In the genomic region with DNA sequence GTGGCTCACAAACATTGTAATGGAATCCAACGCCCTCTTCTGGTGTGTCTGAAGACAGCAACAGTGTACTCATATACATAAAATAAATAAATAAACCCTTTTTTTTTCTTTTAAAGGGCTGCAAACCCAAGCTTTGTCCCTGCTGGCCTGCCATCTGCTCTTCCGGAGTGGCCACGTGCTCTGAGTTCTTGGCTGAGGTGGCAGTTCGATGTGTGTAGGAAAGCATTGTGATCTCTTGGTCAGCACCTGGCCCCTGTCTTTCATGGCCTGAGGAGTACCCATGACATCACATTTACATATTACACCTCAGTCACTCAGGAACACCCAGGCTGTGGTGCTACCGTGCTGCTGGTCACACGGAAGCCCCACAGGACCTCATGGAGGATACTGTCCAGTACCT, we compare ENCODE assay signal across 27 mouse cellular contexts. TPM values are rescaled to one million over a fixed set of nuclear protein-coding genes. Genes with fewer than 3 reads are reported as not detected.
DNase-seq lines count a peak whose midpoint lies in the region; ATAC-seq and TF ChIP-seq lines count a peak whose summit lies in the region.
"Had no signal": no experiment of that assay in that cellular context is flagged by ENCODE, and none has a peak within 500 bp of the region (broad histone marks: within the 10 kb centered on the region; RNA-seq: fewer than 3 reads in every experiment).

No protein-coding gene starts in this region.

- H3K9ac ChIP-seq in heart, embryonic 11.5 days (ENCODE audit: low read depth, low read length): peak overlapping the region; percentile 49; the same call in 1 of the 2 replicates
- no peak overlapping the region for H3K9ac ChIP-seq in hindbrain, postnatal 0 days (replicated peaks; ENCODE audit: low read length)
- H3K9ac ChIP-seq in hindbrain, embryonic 11.5 days (ENCODE audit: low read depth, low read length): no peak overlapping the region
- no peak overlapping the region for H3K9ac ChIP-seq in midbrain, postnatal 0 days (replicated peaks; ENCODE audit: low read length, poor library complexity, severe bottlenecking)
- no peak overlapping the region for H3K9ac ChIP-seq in midbrain, embryonic 15.5 days
- H3K9ac ChIP-seq: forebrain, embryonic 12.5 days; heart, embryonic 15.5 days; neural tube, embryonic 12.5 days had no signal

- peak overlapping the region; percentile 56; the same call in 1 of the 2 replicates for H3K4me2 ChIP-seq in heart, embryonic 11.5 days
- no peak overlapping the region for H3K4me2 ChIP-seq in hindbrain, postnatal 0 days (ENCODE audit: low read depth, low read length)
- no peak overlapping the region for H3K4me2 ChIP-seq in hindbrain, embryonic 11.5 days (replicated peaks; ENCODE audit: low read depth, low read length)
- no peak overlapping the region for H3K4me2 ChIP-seq in midbrain, postnatal 0 days (ENCODE audit: low read depth, low read length, poor library complexity, severe bottlenecking)
- H3K4me2 ChIP-seq in midbrain, embryonic 15.5 days: no peak overlapping the region
- H3K4me2 ChIP-seq: forebrain, embryonic 12.5 days; neural tube, embryonic 12.5 days had no signal

- intact Hi-C loops in heart, postnatal 14 days (cut with DNase I): loop anchor here (5.0 kb wide), 1 partner anchor 380 kb away; no protein-coding TSS in a partner anchor

- H3K36me3 ChIP-seq in heart, embryonic 11.5 days (ENCODE audit: control insufficient read depth, insufficient read depth, low read length): no peaks in the 10 kb centered on the region
- H3K36me3 ChIP-seq in hindbrain, postnatal 0 days (ENCODE audit: insufficient read depth, low read length): peaks cover 23% of the 10 kb centered on the region
- no peaks in the 10 kb centered on the region for H3K36me3 ChIP-seq in hindbrain, embryonic 11.5 days (ENCODE audit: control insufficient read depth, insufficient read depth, low read length)
- H3K36me3 ChIP-seq in midbrain, postnatal 0 days (ENCODE audit: insufficient read depth, low read length): peaks cover 37% of the 10 kb centered on the region
- H3K36me3 ChIP-seq in midbrain, embryonic 15.5 days (replicated peaks): peaks cover 23% of the 10 kb centered on the region; the same call in 1 of the 2 replicates
- H3K36me3 ChIP-seq: G1E; heart, embryonic 15.5 days had no signal

- TF ChIP-seq CTCF in hindbrain, postnatal 0 days (IDR thresholded peaks at IDR 0.05; ENCODE audit: low read depth): peak; percentile 16; the same call in 1 of the 2 replicates
- peak; percentile 7; the same call in 1 of the 2 replicates for TF ChIP-seq CTCF in midbrain, postnatal 0 days (IDR thresholded peaks at IDR 0.05)

- peaks cover 51% of the 10 kb centered on the region for H3K27me3 ChIP-seq in heart, embryonic 11.5 days (ENCODE audit: control insufficient read depth, insufficient read depth, low read length)
- H3K27me3 ChIP-seq in hindbrain, postnatal 0 days (ENCODE audit: insufficient read depth, low read length): no peaks in the 10 kb centered on the region
- no peaks in the 10 kb centered on the region for H3K27me3 ChIP-seq in hindbrain, embryonic 11.5 days (ENCODE audit: control insufficient read depth, insufficient read depth, low read length)
- no peaks in the 10 kb centered on the region for H3K27me3 ChIP-seq in midbrain, postnatal 0 days (ENCODE audit: insufficient read depth, low read length)
- no peaks in the 10 kb centered on the region for H3K27me3 ChIP-seq in midbrain, embryonic 15.5 days (replicated peaks)
- H3K27me3 ChIP-seq: neural tube, embryonic 12.5 days had no signal

- H3K27ac ChIP-seq in heart, embryonic 11.5 days (ENCODE audit: low read depth, low read length): peak overlapping the region; percentile 80; the same call in 1 of the 2 replicates
- no peak overlapping the region for H3K27ac ChIP-seq in hindbrain, postnatal 0 days
- H3K27ac ChIP-seq in hindbrain, embryonic 11.5 days (ENCODE audit: low read depth, low read length): no peak overlapping the region
- H3K27ac ChIP-seq in midbrain, postnatal 0 days (ENCODE audit: low read depth, low read length): no peak overlapping the region
- no peak overlapping the region for H3K27ac ChIP-seq in midbrain, embryonic 15.5 days
- H3K27ac ChIP-seq: forebrain, embryonic 12.5 days; kidney, postnatal 0 days; macrophage; neural tube, embryonic 12.5 days had no signal

- peak; percentile 54 for DNase-seq in cerebellum, adult 9-11 months
- no peak for DNase-seq in cerebellum, adult 18-20 months
- DNase-seq in heart, postnatal 14 days: no peak
- DNase-seq in hindbrain, postnatal 0 days (ENCODE audit: low spot score): no peak
- no peak for DNase-seq in hindbrain, embryonic 11.5 days (ENCODE audit: low spot score)
- no peak for DNase-seq in midbrain, postnatal 0 days (ENCODE audit: low spot score)
- DNase-seq: cerebellum, adult 11 months; gastrocnemius, postnatal 10 days; kidney, adult 8-10 months; kidney, postnatal 4 days; lung, adult 2 months; lung, postnatal 10 days; right cerebral cortex, adult 18-20 months; spleen, adult 18-20 months; thymus, postnatal 25 days had no signal

- H3K4me1 ChIP-seq in heart, embryonic 11.5 days (ENCODE audit: control insufficient read depth, insufficient read depth, low read length): peaks cover 27% of the 10 kb centered on the region
- H3K4me1 ChIP-seq in hindbrain, postnatal 0 days (ENCODE audit: insufficient read depth, low read length): no peaks in the 10 kb centered on the region
- no peaks in the 10 kb centered on the region for H3K4me1 ChIP-seq in hindbrain, embryonic 11.5 days (replicated peaks; ENCODE audit: control insufficient read depth, insufficient read depth, low read length)
- no peaks in the 10 kb centered on the region for H3K4me1 ChIP-seq in midbrain, postnatal 0 days (ENCODE audit: insufficient read depth, low read length)
- H3K4me1 ChIP-seq in midbrain, embryonic 15.5 days: peaks cover 2% of the 10 kb centered on the region; the same call in 1 of the 2 replicates
- H3K4me1 ChIP-seq: neural tube, embryonic 12.5 days had no signal

- no peaks in the 10 kb centered on the region for H3K9me3 ChIP-seq in heart, embryonic 11.5 days (replicated peaks; ENCODE audit: control insufficient read depth, low read length)
- H3K9me3 ChIP-seq in hindbrain, postnatal 0 days (ENCODE audit: low read length): no peaks in the 10 kb centered on the region
- H3K9me3 ChIP-seq in hindbrain, embryonic 11.5 days (ENCODE audit: control insufficient read depth, low read length): no peaks in the 10 kb centered on the region
- no peaks in the 10 kb centered on the region for H3K9me3 ChIP-seq in midbrain, postnatal 0 days (ENCODE audit: low read length)
- no peaks in the 10 kb centered on the region for H3K9me3 ChIP-seq in midbrain, embryonic 15.5 days
- H3K9me3 ChIP-seq: forebrain, embryonic 12.5 days; heart, embryonic 15.5 days; neural tube, embryonic 12.5 days had no signal

- WGBS in heart, embryonic 11.5 days (ENCODE audit: insufficient replicate concordance): 57% methylated on average over 6 of the region's 6 CpGs
- 72% methylated on average over 6 of the region's 6 CpGs for WGBS in hindbrain, postnatal 0 days
- WGBS in hindbrain, embryonic 11.5 days: 79% methylated on average over 6 of the region's 6 CpGs
- WGBS in midbrain, postnatal 0 days: 80% methylated on average over 6 of the region's 6 CpGs
- 90% methylated on average over 6 of the region's 6 CpGs for WGBS in midbrain, embryonic 15.5 days

- ATAC-seq in heart, embryonic 11.5 days (replicated peaks; ENCODE audit: insufficient number of reproducible peaks, low FRiP score, low TSS enrichment): no peak
- ATAC-seq in hindbrain, postnatal 0 days: no peak
- ATAC-seq in hindbrain, embryonic 11.5 days (ENCODE audit: low FRiP score): no peak
- no peak for ATAC-seq in midbrain, postnatal 0 days (ENCODE audit: low FRiP score)
- ATAC-seq in midbrain, embryonic 15.5 days (replicated peaks): no peak
- ATAC-seq: intestine, embryonic 16.5 days; midbrain, embryonic 16.5 days had no signal

- no peak overlapping the region for H3K4me3 ChIP-seq in heart, embryonic 11.5 days (ENCODE audit: low read depth, low read length)
- no peak overlapping the region for H3K4me3 ChIP-seq in hindbrain, postnatal 0 days (ENCODE audit: low read length)
- no peak overlapping the region for H3K4me3 ChIP-seq in hindbrain, embryonic 11.5 days (ENCODE audit: low read depth, low read length)
- no peak overlapping the region for H3K4me3 ChIP-seq in midbrain, postnatal 0 days (ENCODE audit: low read depth, low read length)
- no peak overlapping the region for H3K4me3 ChIP-seq in midbrain, embryonic 15.5 days
- H3K4me3 ChIP-seq: forebrain, embryonic 12.5 days; heart, embryonic 15.5 days; myocyte; neural tube, embryonic 12.5 days had no signal

RNA-seq across cellular contexts. Expression of gene Nfatc2, which starts 31.1 kb away (rescaled TPM):
- polyA plus RNA-seq in heart, embryonic 11.5 days (2014; fragmentation: Nextera tagmentation; extraction: Ambion mirVana): 4.2 and 4.6 TPM in 2 replicates
- 10 to 100 TPM; 15.9 to 17.8 TPM for total RNA-seq in heart, postnatal 14 days (2021)
- 7.4 and 8.5 TPM in 2 replicates for total RNA-seq in hindbrain, postnatal 0 days (2014; rRNA removed)
- 6.5 and 6.6 TPM in 2 replicates for polyA plus RNA-seq in hindbrain, postnatal 0 days (2015; fragmentation: Nextera tagmentation; extraction: Ambion mirVana)
- 0.25 and 0.82 TPM in 2 replicates for polyA plus RNA-seq in hindbrain, embryonic 11.5 days (2014; fragmentation: Nextera tagmentation; extraction: Ambion mirVana)
- 5.1 and 6.4 TPM in 2 replicates for total RNA-seq in midbrain, postnatal 0 days (2014; rRNA removed)
- polyA plus RNA-seq in midbrain, postnatal 0 days (2015; fragmentation: Nextera tagmentation; extraction: Ambion mirVana): 7.3 and 8.2 TPM in 2 replicates
- 3.8 and 3.9 TPM in 2 replicates for polyA plus RNA-seq in midbrain, embryonic 15.5 days (2015; fragmentation: Nextera tagmentation; extraction: Ambion mirVana)
- polyA plus RNA-seq: erythroblast, embryonic 14.5 days; G1E had no signal
